ENCODE assay signal across 8 mouse cellular contexts in the genomic region with DNA sequence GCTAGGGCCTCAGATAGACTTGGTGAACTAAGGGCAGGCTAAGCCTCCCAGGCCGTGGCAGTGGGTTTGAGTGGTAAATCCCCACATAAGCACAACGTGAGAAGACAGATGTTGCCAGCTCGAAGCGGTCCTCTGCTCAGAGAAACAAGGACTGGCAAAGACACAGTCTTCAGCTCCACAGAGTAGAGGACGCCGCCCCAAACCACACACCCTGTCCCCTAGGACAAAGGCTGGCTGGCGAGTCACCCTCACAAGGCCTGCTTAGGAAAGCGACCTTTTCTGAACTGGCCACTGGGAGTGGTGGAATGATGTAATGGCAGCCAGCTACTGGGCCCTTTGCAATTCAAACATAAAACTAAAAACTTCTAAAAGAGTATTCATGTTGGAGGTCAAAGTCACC. TPM values are rescaled to one million over a fixed set of nuclear protein-coding genes. Genes with fewer than 3 reads are reported as not detected.
DNase-seq lines count a peak whose midpoint lies in the region; ATAC-seq and TF ChIP-seq lines count a peak whose summit lies in the region.
"Had no signal": no experiment of that assay in that cellular context is flagged by ENCODE, and none has a peak within 500 bp of the region (broad histone marks: within the 10 kb centered on the region; RNA-seq: fewer than 3 reads in every experiment).

No protein-coding gene starts in this region.

- no peak for TF ChIP-seq CTCF in liver, adult 2 months (IDR thresholded peaks at IDR 0.05; ENCODE audit: low read depth, low read length)
- TF ChIP-seq CTCF in olfactory bulb, adult 2 months (IDR thresholded peaks at IDR 0.05; ENCODE audit: insufficient read depth, low read depth, low read length) = no peak

- WGBS in liver, adult 2 months = 24% methylated on average over 8 of the region's 8 CpGs
- 76% methylated on average over 8 of the region's 8 CpGs for WGBS in liver, embryonic 11.5 days
- 78% methylated on average over 8 of the region's 8 CpGs for WGBS in olfactory bulb, adult 2 months

- H3K9me3 ChIP-seq in liver, embryonic 11.5 days (ENCODE audit: control insufficient read depth, low read length) = no peaks in the 10 kb centered on the region

- no peaks in the 10 kb centered on the region; the same call in 1 of the 2 replicates for H3K36me3 ChIP-seq in liver, adult 2 months (ENCODE audit: control insufficient read depth, insufficient read depth, low read length)
- no peaks in the 10 kb centered on the region for H3K36me3 ChIP-seq in liver, embryonic 11.5 days (ENCODE audit: control insufficient read depth, insufficient read depth, low read length)

- H3K79me2 ChIP-seq in liver, adult 2 months (ENCODE audit: control insufficient read depth, insufficient read depth, low read length) = peaks cover 5% of the 10 kb centered on the region; the same call in 1 of the 2 replicates

- no peaks in the 10 kb centered on the region for H3K27me3 ChIP-seq in liver, adult 2 months (ENCODE audit: control insufficient read depth, insufficient read depth, low read length)
- no peaks in the 10 kb centered on the region for H3K27me3 ChIP-seq in liver, embryonic 11.5 days (replicated peaks; ENCODE audit: control insufficient read depth, insufficient read depth, low read length)

- no peak for ATAC-seq in liver, embryonic 11.5 days (replicated peaks; ENCODE audit: low FRiP score)
- ATAC-seq in activated CD4-positive, CD25-positive, alpha-beta regulatory T cell, adult 4 months = no peak

- no peak for TF ChIP-seq POLR2A in liver, adult 2 months (IDR thresholded peaks at IDR 0.05; ENCODE audit: extremely low read depth, insufficient read depth, low read length)
- no peak for TF ChIP-seq POLR2A in olfactory bulb, adult 2 months (IDR thresholded peaks at IDR 0.05; ENCODE audit: insufficient read depth, low read depth, low read length)

- DNase-seq in liver, adult 2 months (ENCODE audit: extremely low read depth, low read depth, low spot score) = peak; percentile 94
- no peak for DNase-seq in liver, embryonic 11.5 days (ENCODE audit: low spot score)
- DNase-seq in adrenal gland, postnatal 10 days = peak; percentile 76
- DNase-seq in gastrocnemius, postnatal 25 days = peak; percentile 67
- no peak for DNase-seq in cerebellum, adult 11-12 months
- DNase-seq: right cerebral cortex, postnatal 25 days had no signal

- H3K27ac ChIP-seq in liver, adult 2 months (replicated peaks; ENCODE audit: insufficient read depth, low read depth, low read length) = peak overlapping the region; percentile 72
- H3K27ac ChIP-seq in liver, embryonic 11.5 days (ENCODE audit: low read depth, low read length) = no peak overlapping the region
- peak overlapping the region; percentile 33 for H3K27ac ChIP-seq in olfactory bulb, adult 2 months (ENCODE audit: insufficient read depth, low read depth, low read length)

- no peak overlapping the region for H3K4me3 ChIP-seq in liver, adult 2 months (ENCODE audit: insufficient read depth, low read depth, low read length)
- no peak overlapping the region for H3K4me3 ChIP-seq in liver, embryonic 11.5 days (ENCODE audit: low read depth, low read length)
- H3K4me3 ChIP-seq in olfactory bulb, adult 2 months (ENCODE audit: insufficient read depth, low read depth, low read length) = no peak overlapping the region

- peak overlapping the region; percentile 32 for H3K9ac ChIP-seq in liver, adult 2 months (ENCODE audit: low read depth, low read length)
- H3K9ac ChIP-seq in liver, embryonic 11.5 days (ENCODE audit: low read depth, low read length) = no peak overlapping the region

- H3K4me2 ChIP-seq in liver, embryonic 11.5 days = no peak overlapping the region

- H3K4me1 ChIP-seq in liver, adult 2 months (ENCODE audit: control insufficient read depth, insufficient read depth, low read length) = peaks cover 43% of the 10 kb centered on the region
- peaks cover 19% of the 10 kb centered on the region for H3K4me1 ChIP-seq in liver, embryonic 11.5 days (replicated peaks; ENCODE audit: control insufficient read depth, insufficient read depth, low read length)
- H3K4me1 ChIP-seq in olfactory bulb, adult 2 months (ENCODE audit: control insufficient read depth, insufficient read depth, low read length) = peaks cover 32% of the 10 kb centered on the region

RNA-seq across cellular contexts. Expression of gene Ypel2, which starts 40.4 kb away (rescaled TPM):
- 6.2 and 9.7 TPM in 2 replicates for total RNA-seq in liver, adult 2 months (2014; rRNA removed)
- polyA plus RNA-seq in liver, adult 2 months (2012; rRNA removed) = 5.1 and 6.6 TPM in 2 replicates
- polyA plus RNA-seq in liver, embryonic 11.5 days (2014; fragmentation: Nextera tagmentation; extraction: Ambion mirVana) = 2.9 and 3.1 TPM in 2 replicates
- total RNA-seq in adrenal gland, postnatal 10 days (2021) = 10 to 100 TPM; 16.1 to 28.3 TPM
- 1 to 10 TPM; 3.7 to 8.0 TPM for total RNA-seq in gastrocnemius, postnatal 25 days (2021)
- not detected in 2 replicates for polyA plus RNA-seq in olfactory bulb, adult 2 months (2012; ENCODE audit: insufficient read depth, insufficient read length, low replicate concordance, missing spikeins)
- polyA plus RNA-seq in activated CD4-positive, CD25-positive, alpha-beta regulatory T cell, adult 4 months (2017; shearing (Covaris generic)) = 1 to 10 TPM; 5.0 to 8.5 TPM

Comparison
In these comparisons a context has a peak if more than half of its experiments do, and no peak if none do; other contexts are left out.
1. DNase-seq: peak in liver, adult 2 months (single experiment), adrenal gland, postnatal 10 days (single experiment) and gastrocnemius, postnatal 25 days (single experiment); none in liver, embryonic 11.5 days (single experiment) and cerebellum, adult 11-12 months (single experiment).